Mouse (Mus musculus) brain, embryonic 18.5 days (tissue): ENCODE results near the gene Car14.
A peak's percentile ranks its signal among the peaks of the same experiment; 100 is the strongest.
"Not testable (repeated sequence)": the region's sequence is repeated elsewhere in the genome, so short reads cannot be mapped to it uniquely, and the experiment has no call there.

Source experiments
- DNase-seq: peaks from one replicate; pipeline ENCODE4 v3.0.0-alpha.2; 2012; ENCODE audit warnings: low read depth, low spot score

Gene Car14

GRCm38 (mm10) chr3:95892066-95893052 lies 12.1 kb downstream of the Car14 start:
- no peak for DNase-seq

GRCm38 (mm10) chr3:95891211-95892065 lies 13.1 kb downstream of the Car14 start, which contains the start of gene BC028528:
TSS of gene BC028528 (minus strand) at chr3:95892005.
- DNase-seq, result no peak

- DNase-seq, result no peak
Observed at GRCm38 (mm10) chr3:95889664-95890063, 14.8 kb downstream of the Car14 start.

GRCm38 (mm10) chr3:95887596-95887995 lies 16.9 kb downstream of the Car14 start:
- DNase-seq, result no peak

GRCm38 (mm10) chr3:95884400-95884799 lies 20.1 kb downstream of the Car14 start:
- DNase-seq, result no peak

GRCm38 (mm10) chr3:95882816-95883425 lies 21.6 kb downstream of the Car14 start:
- no peak for DNase-seq

GRCm38 (mm10) chr3:95881979-95882815 lies 22.3 kb downstream of the Car14 start, which contains the start of gene Ciart:
TSS of gene Ciart (minus strand) at chr3:95882251.
- peak; percentile 97 for DNase-seq

GRCm38 (mm10) chr3:95879063-95879462 lies 25.4 kb downstream of the Car14 start:
- DNase-seq, result no peak

GRCm38 (mm10) chr3:95872048-95872447 lies 32.4 kb downstream of the Car14 start:
- DNase-seq, result no peak

- DNase-seq, result peak; percentile 64
Observed at GRCm38 (mm10) chr3:95871392-95871867, 33.1 kb downstream of the Car14 start, which contains the start of gene Mrps21. TSS of gene Mrps21 (minus strand) at chr3:95871519.

GRCm38 (mm10) chr3:95870976-95871375 lies 33.5 kb downstream of the Car14 start:
- DNase-seq, result no peak

GRCm38 (mm10) chr3:95867408-95867807 lies 37.1 kb downstream of the Car14 start:
- no peak for DNase-seq

GRCm38 (mm10) chr3:95866071-95866470 lies 38.4 kb downstream of the Car14 start:
- no peak for DNase-seq

GRCm38 (mm10) chr3:95865571-95865970 lies 38.9 kb downstream of the Car14 start:
- DNase-seq, result no peak

- DNase-seq, result no peak
Observed at GRCm38 (mm10) chr3:95865050-95865449, 39.4 kb downstream of the Car14 start.

GRCm38 (mm10) chr3:95863578-95863977 lies 40.9 kb downstream of the Car14 start:
- DNase-seq, result no peak

- no peak for DNase-seq
Observed at GRCm38 (mm10) chr3:95861796-95862195, 42.7 kb downstream of the Car14 start.

- DNase-seq, result no peak
Observed at GRCm38 (mm10) chr3:95861216-95861615, 43.3 kb downstream of the Car14 start.

GRCm38 (mm10) chr3:95860323-95860722 lies 44.2 kb downstream of the Car14 start:
- no peak for DNase-seq

- DNase-seq, result not testable (repeated sequence)
Observed at GRCm38 (mm10) chr3:95858278-95858677, 46.2 kb downstream of the Car14 start.
